Mouse (Mus musculus) ES-E14 (cell line): ENCODE measurements at regions not wholly inside any gene's neighbourhood (a gene's known extent, or its start where the extent isn't known, plus 50 kb on each side); places are given as distances from the start of the nearest gene placed in this dataset.

Source experiments
- CHD2 ChIP-seq: IDR thresholded peaks from 2 replicates; pipeline ENCODE4 v1.6.1; 2014; ENCODE audit warnings: mild to moderate bottlenecking, low read depth, low read length, inconsistent platforms
- HCFC1 ChIP-seq: IDR thresholded peaks from 2 replicates; pipeline ENCODE4 v1.6.1; 2012; ENCODE audit warnings: low read length, inconsistent platforms, borderline replicate concordance; ENCODE audit not compliant: insufficient read depth
- MAFK ChIP-seq: IDR thresholded peaks from 2 replicates; pipeline ENCODE4 v1.6.1; 2014; ENCODE audit warnings: mild to moderate bottlenecking, low read depth, low read length, inconsistent platforms; ENCODE audit not compliant: insufficient read depth
- ZC3H11A ChIP-seq: IDR thresholded peaks from 2 replicates; pipeline ENCODE4 v1.6.1; 2012; ENCODE audit warnings: low read depth, mild to moderate bottlenecking, inconsistent platforms, low read length, borderline replicate concordance
- ZNF384 ChIP-seq: IDR thresholded peaks from 2 replicates; pipeline ENCODE4 v1.6.1; 2012; ENCODE audit warnings: low read depth, low read length, inconsistent platforms

GRCm38 (mm10) chr17:7529304-7529703 is 144.0 kb upstream of the Unc93a2 start:
- no peak for TF ChIP-seq MAFK
- peak; percentile 44; the same call in 1 of the 2 replicates for TF ChIP-seq CHD2
- TF ChIP-seq ZC3H11A = no peak
- no peak for TF ChIP-seq ZNF384
- TF ChIP-seq HCFC1 = no peak
